Mouse (Mus musculus) limb, embryonic 11.5 days (tissue): ENCODE measurements at regions not wholly inside any gene's neighbourhood (a gene's known extent, or its start where the extent isn't known, plus 50 kb on each side); places are given as distances from the start of the nearest gene placed in this dataset.
"Not testable (repeated sequence)": the region's sequence is repeated elsewhere in the genome, so short reads cannot be mapped to it uniquely, and the experiment has no call there.

ENCODE experiments used
- ATAC-seq: fragments of 200-750 bp; cut with Nextera tagmentation; 2 replicates; pipeline ENCODE4 v1.8.0; 2017; ENCODE audit warnings: low read depth; ENCODE audit not compliant: insufficient number of reproducible peaks, low FRiP score, low TSS enrichment
- DNase-seq: peaks from one replicate; pipeline ENCODE4 v3.0.0-alpha.2; 2015; ENCODE audit warnings: low spot score
- H3K27ac ChIP-seq: fragments of 300-500 bp; sonication (generic); replicated peaks from 2 replicates; pipeline ENCODE4 v1.5.1; 2014; ENCODE audit warnings: low read depth, mild to moderate bottlenecking, low read length
- H3K27me3 ChIP-seq: fragments of 300-500 bp; sonication (generic); 2 replicates; pipeline ENCODE4 v1.6.1; 2014; ENCODE audit warnings: mild to moderate bottlenecking, low read length, mixed read lengths; ENCODE audit not compliant: control insufficient read depth, insufficient read depth
- H3K36me3 ChIP-seq: fragments of 300-500 bp; sonication (generic); 2 replicates; pipeline ENCODE4 v1.6.1; 2014; ENCODE audit warnings: mild to moderate bottlenecking, low read length, moderate library complexity, mixed read lengths; ENCODE audit not compliant: control insufficient read depth, insufficient read depth
- H3K4me1 ChIP-seq: fragments of 300-500 bp; sonication (generic); 2 replicates; pipeline ENCODE4 v1.6.1; 2014; ENCODE audit warnings: low read length, mixed read lengths; ENCODE audit not compliant: control insufficient read depth, insufficient read depth
- H3K4me2 ChIP-seq: fragments of 300-500 bp; sonication (generic); 2 replicates; pipeline ENCODE4 v1.6.1; 2014; ENCODE audit warnings: low read depth, mild to moderate bottlenecking, moderate library complexity; ENCODE audit not compliant: severe bottlenecking
- H3K4me3 ChIP-seq: fragments of 300-500 bp; sonication (generic); 2 replicates; pipeline ENCODE4 v1.5.1; 2014; ENCODE audit warnings: low read depth, low read length
- H3K9ac ChIP-seq: fragments of 300-500 bp; sonication (generic); 2 replicates; pipeline ENCODE4 v1.6.1; 2014; ENCODE audit warnings: mild to moderate bottlenecking, low read length
- H3K9me3 ChIP-seq: fragments of 300-500 bp; sonication (generic); 2 replicates; pipeline ENCODE4 v1.6.1; 2016; ENCODE audit warnings: low read length; ENCODE audit not compliant: control insufficient read depth
- WGBS: fragments of 180-500 bp; shearing (Covaris S2); extraction: QIAGEN DNeasy Blood & Tissue Kit; methylation state at CpG from one replicate; pipeline ENCODE4 v1.1.7; 2014; 5-methylcytosine and 5-hydroxymethylcytosine counted together

DNA sequence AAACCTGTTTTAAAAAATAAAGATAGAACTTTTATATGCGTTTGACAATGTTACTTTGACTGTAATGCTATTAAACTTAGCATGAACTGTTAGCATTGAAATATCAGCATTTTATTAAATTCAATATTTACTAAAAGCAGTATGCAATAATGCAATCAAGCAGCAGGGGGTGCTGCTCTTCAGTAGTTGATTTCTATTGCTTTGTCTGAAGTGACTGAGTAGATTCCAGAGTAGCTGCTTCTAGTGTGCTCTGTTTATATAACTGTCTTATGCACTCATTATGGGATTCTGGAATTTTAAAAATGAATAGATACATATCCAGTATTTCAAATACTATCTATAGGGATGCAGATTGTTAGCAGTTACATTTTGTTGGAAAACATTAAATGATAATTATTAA, 146.2 kb downstream of the Gm28710 start:
- H3K4me2 ChIP-seq = no peak overlapping the region
- H3K4me1 ChIP-seq = no peaks in the 10 kb centered on the region
- no peaks in the 10 kb centered on the region for H3K9me3 ChIP-seq
- peak; percentile 54 for DNase-seq
- no peaks in the 10 kb centered on the region for H3K36me3 ChIP-seq
- 65% methylated on average over 1 of the region's 1 CpGs for WGBS
- no peak overlapping the region for H3K27ac ChIP-seq
- H3K4me3 ChIP-seq = no peak overlapping the region
- H3K27me3 ChIP-seq = no peaks in the 10 kb centered on the region
- H3K9ac ChIP-seq = no peak overlapping the region
- ATAC-seq = no peak

GRCm38 (mm10) chr5:16947430-16947829, 155.8 kb downstream of the Gm28710 start:
- no peak; the same call in 1 of the 2 replicates for ATAC-seq
- H3K27ac ChIP-seq = no peak overlapping the region
- 20% methylated on average over 1 of the region's 1 CpGs for WGBS

DNA sequence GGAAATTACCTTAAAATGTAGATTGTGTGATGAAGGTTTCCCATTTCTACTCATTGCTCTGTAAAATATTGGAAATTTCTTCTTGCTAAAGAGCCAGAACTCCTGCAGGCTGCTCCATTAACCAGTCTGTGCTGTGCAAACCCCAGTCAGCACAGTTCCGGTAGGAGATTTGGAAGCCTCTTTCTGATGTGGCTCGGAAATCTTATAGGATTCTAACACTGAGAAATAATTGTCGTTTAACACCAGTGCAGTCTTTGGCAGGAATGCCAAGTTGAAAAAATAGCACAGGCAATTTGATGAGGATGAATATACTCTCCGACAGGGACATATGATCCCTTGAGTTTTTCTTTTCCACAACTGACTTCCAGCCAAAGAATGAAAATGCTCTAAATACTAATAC, 176.1 kb downstream of the Gm28710 start:
- ATAC-seq (no peak), DNase-seq (no peak)
- no peak overlapping the region for H3K27ac ChIP-seq
- H3K4me3 ChIP-seq = no peak overlapping the region
- no peak overlapping the region for H3K9ac ChIP-seq
- H3K36me3 ChIP-seq = no peaks in the 10 kb centered on the region
- WGBS = 85% methylated on average over 4 of the region's 4 CpGs
- no peaks in the 10 kb centered on the region for H3K9me3 ChIP-seq
- H3K4me2 ChIP-seq = no peak overlapping the region
- H3K27me3 ChIP-seq = no peaks in the 10 kb centered on the region
- H3K4me1 ChIP-seq = no peaks in the 10 kb centered on the region

More at GRCm38 (mm10) chr5:16947430-16947829, 155.8 kb downstream of the Gm28710 start:
- no peak for DNase-seq
- Histone ChIP-seq H3K4me3 (no peak overlapping the region), H3K36me3 (no peaks in the 10 kb centered on the region), H3K9ac (no peak overlapping the region), H3K9me3 (no peaks in the 10 kb centered on the region), H3K27me3 (no peaks in the 10 kb centered on the region), H3K4me2 (no peak overlapping the region), H3K4me1 (no peaks in the 10 kb centered on the region)

GRCm38 (mm10) chr5:16968817-16969216, 177.2 kb downstream of the Gm28710 start:
- WGBS = 78% methylated on average over 1 of the region's 1 CpGs
- H3K9me3 ChIP-seq, H3K27me3 ChIP-seq, DNase-seq, H3K27ac ChIP-seq, H3K36me3 ChIP-seq, H3K4me2 ChIP-seq, H3K4me3 ChIP-seq, ATAC-seq, H3K9ac ChIP-seq, H3K4me1 ChIP-seq: not testable (repeated sequence)

DNA sequence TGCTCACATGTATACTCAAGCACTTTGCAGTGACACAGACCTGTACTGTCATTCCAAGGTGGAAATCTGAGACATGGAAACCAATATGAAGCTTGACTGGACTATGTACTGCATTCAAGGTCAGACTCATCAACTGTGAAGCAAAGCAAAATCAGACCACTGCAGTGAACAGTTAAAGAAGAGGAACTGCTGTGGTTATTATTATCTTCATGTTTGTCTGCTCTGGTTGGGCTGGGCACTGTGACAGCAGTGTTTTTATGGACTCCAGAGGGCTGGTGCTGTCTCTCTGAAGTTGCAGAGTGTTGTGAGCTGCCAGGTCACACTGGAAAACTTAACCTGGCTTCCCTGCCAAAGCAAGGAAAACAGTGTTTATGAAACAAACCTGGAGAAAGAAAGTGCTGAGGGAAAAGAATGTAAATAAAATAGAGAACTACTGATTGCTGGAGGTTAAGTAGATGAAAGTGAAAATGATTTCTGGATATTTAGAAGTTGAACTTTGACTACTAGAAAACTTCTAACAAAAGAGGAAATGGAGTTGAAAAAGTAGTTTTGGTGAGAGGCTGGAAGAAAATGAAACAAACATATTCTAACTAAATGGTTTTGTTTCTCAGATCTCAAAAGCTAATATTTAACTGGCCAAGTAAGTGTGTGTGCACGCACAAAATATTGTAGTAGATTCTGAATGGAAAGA, 181.7 kb downstream of the Gm28710 start:
- no peaks in the 10 kb centered on the region for H3K36me3 ChIP-seq
- H3K4me3 ChIP-seq = no peak overlapping the region
- H3K9me3 ChIP-seq = no peaks in the 10 kb centered on the region
- H3K27ac ChIP-seq = no peak overlapping the region
- H3K4me2 ChIP-seq = no peak overlapping the region
- DNase-seq = no peak
- no peak overlapping the region for H3K9ac ChIP-seq
- WGBS = 81% methylated on average over 1 of the region's 1 CpGs
- no peaks in the 10 kb centered on the region for H3K4me1 ChIP-seq
- ATAC-seq = no peak
- no peaks in the 10 kb centered on the region for H3K27me3 ChIP-seq

DNA sequence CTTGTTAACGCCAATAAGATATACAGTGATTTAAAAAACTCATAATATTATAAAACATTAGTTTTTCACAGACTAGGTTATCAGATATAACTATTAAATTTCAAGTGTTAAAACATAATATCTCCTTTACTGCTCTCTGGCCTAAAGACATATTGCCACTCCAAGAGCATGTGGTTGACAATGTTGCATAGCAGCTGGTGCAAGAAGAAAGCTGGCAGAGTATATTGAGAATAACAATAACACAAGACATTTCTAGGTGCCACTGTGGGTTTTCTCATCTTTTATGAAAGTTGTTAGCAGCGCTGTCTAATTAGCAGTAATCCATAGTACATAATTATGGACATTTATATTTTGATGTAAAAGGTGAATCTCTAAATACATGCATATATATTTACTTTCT, 184.4 kb downstream of the Gm28710 start:
- Histone ChIP-seq H3K4me3 (no peak overlapping the region), H3K27me3 (no peaks in the 10 kb centered on the region), H3K4me2 (no peak overlapping the region), H3K9me3 (no peaks in the 10 kb centered on the region), H3K27ac (no peak overlapping the region), H3K36me3 (no peaks in the 10 kb centered on the region), H3K4me1 (no peaks in the 10 kb centered on the region), H3K9ac (no peak overlapping the region)
- DNase-seq = no peak
- 90% methylated on average over 2 of the region's 2 CpGs for WGBS
- ATAC-seq = no peak

- Histone ChIP-seq H3K27ac (no peak overlapping the region), H3K9ac (no peak overlapping the region), H3K27me3 (no peaks in the 10 kb centered on the region), H3K4me3 (no peak overlapping the region), H3K4me2 (no peak overlapping the region), H3K4me1 (no peaks in the 10 kb centered on the region), H3K36me3 (no peaks in the 10 kb centered on the region), H3K9me3 (no peaks in the 10 kb centered on the region)
- DNase-seq (no peak), ATAC-seq (no peak)
- 81% methylated on average over 2 of the region's 2 CpGs for WGBS
Observed at GRCm38 (mm10) chr5:16984877-16985276, 193.3 kb downstream of the Gm28710 start.

GRCm38 (mm10) chr5:16991518-16991917, 199.9 kb downstream of the Gm28710 start:
- no peaks in the 10 kb centered on the region for H3K36me3 ChIP-seq
- 44% methylated on average over 1 of the region's 1 CpGs for WGBS
- no peak for ATAC-seq
- no peaks in the 10 kb centered on the region for H3K9me3 ChIP-seq
- no peaks in the 10 kb centered on the region for H3K4me1 ChIP-seq
- no peak overlapping the region for H3K9ac ChIP-seq
- no peak overlapping the region for H3K4me3 ChIP-seq
- no peak overlapping the region for H3K27ac ChIP-seq
- no peaks in the 10 kb centered on the region for H3K27me3 ChIP-seq
- no peak for DNase-seq
- H3K4me2 ChIP-seq = no peak overlapping the region

DNA sequence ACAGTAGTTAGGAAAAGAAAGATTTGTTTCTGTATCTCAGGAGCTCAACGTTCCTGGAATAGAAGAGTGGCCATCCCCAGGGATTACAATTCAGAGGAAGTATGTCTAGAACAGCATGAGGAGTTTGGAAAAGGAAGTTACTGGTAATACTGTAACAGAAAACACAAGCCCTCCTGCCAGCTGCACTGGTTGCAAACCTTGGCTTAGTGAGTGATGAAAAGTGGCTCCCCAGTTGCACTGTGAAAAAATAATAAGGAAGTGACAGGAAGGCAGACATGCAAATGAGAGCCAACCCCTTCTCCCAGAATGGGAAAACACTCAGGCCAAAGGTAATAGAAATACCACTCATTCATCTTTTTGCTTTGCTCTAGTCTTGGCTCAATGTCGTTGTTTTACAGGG, 207.6 kb downstream of the Gm28710 start:
- no peaks in the 10 kb centered on the region for H3K36me3 ChIP-seq
- DNase-seq = no peak
- no peaks in the 10 kb centered on the region for H3K27me3 ChIP-seq
- H3K9ac ChIP-seq = no peak overlapping the region
- no peak overlapping the region for H3K4me3 ChIP-seq
- H3K27ac ChIP-seq = no peak overlapping the region
- H3K4me2 ChIP-seq = no peak overlapping the region
- 65% methylated on average over 2 of the region's 2 CpGs for WGBS
- no peaks in the 10 kb centered on the region for H3K4me1 ChIP-seq
- no peak for ATAC-seq
- H3K9me3 ChIP-seq = no peaks in the 10 kb centered on the region
